Mouse (Mus musculus): Measurements from ENCODE around the gene Rnf141. TPM values are rescaled to one million over a fixed set of nuclear protein-coding genes. Genes with fewer than 3 reads are reported as not detected.

Gene Rnf141
- polyA plus RNA-seq, 1 experiment from 2014 or later: 21.4 TPM

- H3K27me3 ChIP-seq: no peaks in the 10 kb centered on the region
- H3K9ac ChIP-seq: no peak overlapping the region
- H3K36me3 ChIP-seq: no peaks in the 10 kb centered on the region
- ATAC-seq (ENCODE audit: insufficient number of reproducible peaks, low FRiP score, low TSS enrichment, low read depth): no peak
- H3K9me3 ChIP-seq (replicated peaks): no peaks in the 10 kb centered on the region
- H3K4me3 ChIP-seq (replicated peaks): no peak overlapping the region
- H3K4me1 ChIP-seq: no peaks in the 10 kb centered on the region
- no peak overlapping the region for H3K27ac ChIP-seq (replicated peaks)
- WGBS: 57% methylated on average over 5 of the region's 5 CpGs
- H3K4me2 ChIP-seq (replicated peaks): no peak overlapping the region
Measured at GRCm38 (mm10) chr7:110860129-110860528, 15.9 kb upstream of the Rnf141 start.

GRCm38 (mm10) chr7:110855604-110856003, 11.3 kb upstream of the Rnf141 start:
- ATAC-seq (ENCODE audit: insufficient number of reproducible peaks, low FRiP score, low TSS enrichment, low read depth): no peak
- Histone ChIP-seq H3K36me3 (no peaks in the 10 kb centered on the region), H3K27ac (replicated peaks) (no peak overlapping the region), H3K4me1 (no peaks in the 10 kb centered on the region), H3K27me3 (no peaks in the 10 kb centered on the region), H3K9me3 (replicated peaks) (no peaks in the 10 kb centered on the region), H3K4me3 (replicated peaks) (no peak overlapping the region), H3K9ac (no peak overlapping the region), H3K4me2 (replicated peaks) (no peak overlapping the region)
- 62% methylated on average over 1 of the region's 1 CpGs for WGBS

- WGBS: 78% methylated on average over 8 of the region's 8 CpGs
- Histone ChIP-seq H3K27ac (replicated peaks) (no peak overlapping the region), H3K36me3 (no peaks in the 10 kb centered on the region), H3K4me1 (no peaks in the 10 kb centered on the region), H3K4me3 (replicated peaks) (no peak overlapping the region), H3K4me2 (replicated peaks) (no peak overlapping the region), H3K27me3 (no peaks in the 10 kb centered on the region), H3K9me3 (replicated peaks) (no peaks in the 10 kb centered on the region), H3K9ac (no peak overlapping the region)
- ATAC-seq (ENCODE audit: insufficient number of reproducible peaks, low FRiP score, low TSS enrichment, low read depth): no peak
Measured at GRCm38 (mm10) chr7:110854927-110855546, 10.8 kb upstream of the Rnf141 start.

- ATAC-seq (ENCODE audit: insufficient number of reproducible peaks, low FRiP score, low TSS enrichment, low read depth): no peak
- no peaks in the 10 kb centered on the region for H3K27me3 ChIP-seq
- H3K4me1 ChIP-seq: no peaks in the 10 kb centered on the region
- no peaks in the 10 kb centered on the region for H3K9me3 ChIP-seq (replicated peaks)
- WGBS: 55% methylated on average over 3 of the region's 3 CpGs
- H3K4me2 ChIP-seq (replicated peaks): no peak overlapping the region
- H3K9ac ChIP-seq: no peak overlapping the region
- H3K4me3 ChIP-seq (replicated peaks): no peak overlapping the region
- H3K36me3 ChIP-seq: no peaks in the 10 kb centered on the region
- H3K27ac ChIP-seq (replicated peaks): no peak overlapping the region
Measured at GRCm38 (mm10) chr7:110854519-110854918, 10.3 kb upstream of the Rnf141 start.

- ATAC-seq (ENCODE audit: insufficient number of reproducible peaks, low FRiP score, low TSS enrichment, low read depth): no peak
- no peak overlapping the region for H3K9ac ChIP-seq
- H3K4me1 ChIP-seq: no peaks in the 10 kb centered on the region
- H3K36me3 ChIP-seq: no peaks in the 10 kb centered on the region
- no peaks in the 10 kb centered on the region for H3K9me3 ChIP-seq (replicated peaks)
- H3K27ac ChIP-seq (replicated peaks): no peak overlapping the region
- no peak overlapping the region for H3K4me3 ChIP-seq (replicated peaks)
- 66% methylated on average over 10 of the region's 10 CpGs for WGBS
- H3K4me2 ChIP-seq (replicated peaks): no peak overlapping the region
- no peaks in the 10 kb centered on the region for H3K27me3 ChIP-seq
Measured at GRCm38 (mm10) chr7:110853611-110854010, 9.4 kb upstream of the Rnf141 start.

GRCm38 (mm10) chr7:110851541-110852203, 7.4 kb upstream of the Rnf141 start:
- Histone ChIP-seq H3K4me2 (replicated peaks) (no peak overlapping the region), H3K4me3 (replicated peaks) (no peak overlapping the region), H3K27ac (replicated peaks) (no peak overlapping the region; the same call in 1 of the 2 replicates), H3K9me3 (replicated peaks) (no peaks in the 10 kb centered on the region), H3K27me3 (no peaks in the 10 kb centered on the region), H3K36me3 (no peaks in the 10 kb centered on the region), H3K9ac (no peak overlapping the region), H3K4me1 (no peaks in the 10 kb centered on the region)
- no peak for ATAC-seq (ENCODE audit: insufficient number of reproducible peaks, low FRiP score, low TSS enrichment, low read depth)
- 72% methylated on average over 7 of the region's 7 CpGs for WGBS

GRCm38 (mm10) chr7:110848371-110848770, 4.1 kb upstream of the Rnf141 start:
- ATAC-seq (ENCODE audit: insufficient number of reproducible peaks, low FRiP score, low TSS enrichment, low read depth): no peak
- no peaks in the 10 kb centered on the region for H3K27me3 ChIP-seq
- 87% methylated on average over 1 of the region's 1 CpGs for WGBS

GRCm38 (mm10) chr7:110847321-110847720, 3.1 kb upstream of the Rnf141 start:
- no peaks in the 10 kb centered on the region for H3K27me3 ChIP-seq
- WGBS: 74% methylated on average over 2 of the region's 2 CpGs
- no peak overlapping the region for H3K4me2 ChIP-seq (replicated peaks)
- H3K9ac ChIP-seq: no peak overlapping the region
- no peaks in the 10 kb centered on the region for H3K36me3 ChIP-seq
- no peak for ATAC-seq (ENCODE audit: insufficient number of reproducible peaks, low FRiP score, low TSS enrichment, low read depth)
- no peak overlapping the region for H3K4me3 ChIP-seq (replicated peaks)
- H3K4me1 ChIP-seq: peaks cover 3% of the 10 kb centered on the region; the same call in 1 of the 2 replicates
- no peak overlapping the region for H3K27ac ChIP-seq (replicated peaks)
- H3K9me3 ChIP-seq (replicated peaks): no peaks in the 10 kb centered on the region

More at GRCm38 (mm10) chr7:110848371-110848770, 4.1 kb upstream of the Rnf141 start:
- Histone ChIP-seq H3K9me3 (replicated peaks) (no peaks in the 10 kb centered on the region), H3K9ac (no peak overlapping the region), H3K4me2 (replicated peaks) (no peak overlapping the region), H3K36me3 (no peaks in the 10 kb centered on the region), H3K4me1 (peaks cover 1% of the 10 kb centered on the region; the same call in 1 of the 2 replicates), H3K4me3 (replicated peaks) (no peak overlapping the region), H3K27ac (replicated peaks) (no peak overlapping the region)

- Histone ChIP-seq H3K9me3 (replicated peaks) (no peaks in the 10 kb centered on the region), H3K4me3 (replicated peaks) (no peak overlapping the region), H3K4me1 (peaks cover 3% of the 10 kb centered on the region; the same call in 1 of the 2 replicates), H3K27ac (replicated peaks) (no peak overlapping the region), H3K36me3 (no peaks in the 10 kb centered on the region), H3K4me2 (replicated peaks) (no peak overlapping the region), H3K9ac (no peak overlapping the region), H3K27me3 (no peaks in the 10 kb centered on the region)
- WGBS: 78% methylated on average over 4 of the region's 4 CpGs
- no peak for ATAC-seq (ENCODE audit: insufficient number of reproducible peaks, low FRiP score, low TSS enrichment, low read depth)
Measured at GRCm38 (mm10) chr7:110840332-110840731, 3.9 kb downstream of the Rnf141 start.

GRCm38 (mm10) chr7:110834522-110834921, 9.7 kb downstream of the Rnf141 start:
- Histone ChIP-seq H3K27ac (replicated peaks) (no peak overlapping the region), H3K27me3 (no peaks in the 10 kb centered on the region), H3K4me1 (no peaks in the 10 kb centered on the region), H3K9ac (no peak overlapping the region), H3K4me2 (replicated peaks) (no peak overlapping the region), H3K9me3 (replicated peaks) (no peaks in the 10 kb centered on the region), H3K36me3 (0 out of 2 replicates have a peak, but pooled peaks cover 5% of the 10 kb centered on the region), H3K4me3 (replicated peaks) (no peak overlapping the region)
- no peak for ATAC-seq (ENCODE audit: insufficient number of reproducible peaks, low FRiP score, low TSS enrichment, low read depth)
- WGBS: 43% methylated on average over 3 of the region's 3 CpGs

GRCm38 (mm10) chr7:110834018-110834417, 10.2 kb downstream of the Rnf141 start:
- WGBS: 87% methylated on average over 1 of the region's 1 CpGs

More at GRCm38 (mm10) chr7:110834018-110834417, 10.2 kb downstream of the Rnf141 start:
- Histone ChIP-seq H3K27ac (replicated peaks) (no peak overlapping the region), H3K9me3 (replicated peaks) (no peaks in the 10 kb centered on the region), H3K4me1 (no peaks in the 10 kb centered on the region), H3K27me3 (no peaks in the 10 kb centered on the region), H3K9ac (no peak overlapping the region), H3K36me3 (peaks cover 8% of the 10 kb centered on the region; the same call in 1 of the 2 replicates), H3K4me2 (replicated peaks) (no peak overlapping the region), H3K4me3 (replicated peaks) (no peak overlapping the region)
- no peak for ATAC-seq (ENCODE audit: insufficient number of reproducible peaks, low FRiP score, low TSS enrichment, low read depth)
